Comparison of ENCODE assay signal across 9 mouse cellular contexts in the genomic region with DNA sequence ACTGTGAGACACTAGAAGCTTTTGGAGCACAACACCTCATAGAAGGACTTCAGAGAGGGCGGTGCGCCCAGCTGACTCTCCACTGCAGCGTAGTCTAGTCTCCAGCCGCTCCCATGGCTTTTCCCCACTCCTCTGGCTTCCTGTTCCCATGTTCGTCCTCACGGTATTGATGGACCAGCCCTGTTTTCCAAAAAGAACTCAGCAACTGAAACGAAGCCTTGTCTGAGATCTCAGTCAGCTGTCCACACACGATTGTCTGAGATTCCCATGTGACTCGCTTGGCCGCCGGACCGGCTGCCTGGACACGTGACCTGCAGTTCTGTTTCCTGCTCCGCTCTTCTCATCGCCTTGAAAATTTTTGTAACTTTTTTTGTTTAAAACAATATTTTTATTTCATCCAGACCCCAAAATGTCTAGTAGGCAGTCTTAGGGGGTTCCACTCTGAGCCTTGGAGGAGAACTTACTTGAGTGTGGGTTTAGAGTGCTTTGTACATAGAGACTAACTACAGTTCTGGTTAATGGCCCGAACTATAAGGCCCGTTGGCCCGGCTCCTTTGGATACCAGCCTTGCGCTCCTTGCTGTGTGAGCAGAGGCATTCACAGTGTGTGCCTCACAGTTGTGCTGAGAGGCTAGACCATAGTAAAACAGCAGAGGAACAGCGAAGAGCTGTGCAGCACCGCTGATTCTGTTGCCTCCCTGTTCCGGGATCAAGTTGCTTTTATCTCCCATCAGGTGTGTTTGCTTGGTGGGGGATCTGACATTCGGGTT. TPM values are rescaled to one million over a fixed set of nuclear protein-coding genes. Genes with fewer than 3 reads are reported as not detected.
DNase-seq lines count a peak whose midpoint lies in the region; ATAC-seq lines count a peak whose summit lies in the region.
"Had no signal": no experiment of that assay in that cellular context is flagged by ENCODE, and none has a peak within 500 bp of the region (broad histone marks: within the 10 kb centered on the region; RNA-seq: fewer than 3 reads in every experiment).

No protein-coding gene starts in this region.

- H3K9ac ChIP-seq in heart, embryonic 15.5 days, result no peak overlapping the region
- H3K9ac ChIP-seq in limb, embryonic 15.5 days, result no peak overlapping the region

- no peaks in the 10 kb centered on the region for H3K27me3 ChIP-seq in heart, embryonic 15.5 days
- no peaks in the 10 kb centered on the region for H3K27me3 ChIP-seq in limb, embryonic 15.5 days

- H3K27ac ChIP-seq in brown adipose tissue, adult 24 weeks (replicated peaks; ENCODE audit: low read depth, low read length), result peak overlapping the region; percentile 83
- H3K27ac ChIP-seq in heart, embryonic 15.5 days, result peak overlapping the region; percentile 58
- H3K27ac ChIP-seq in limb, embryonic 15.5 days, result 0 out of 2 replicates have a peak overlapping the region, but pooled peaks have one; percentile 30

- peak; percentile 54; the same call in 1 of the 2 replicates for ATAC-seq in heart, embryonic 15.5 days (replicated peaks; ENCODE audit: insufficient number of reproducible peaks, insufficient read depth, low FRiP score, low read depth)
- ATAC-seq in limb, embryonic 15.5 days (ENCODE audit: insufficient number of reproducible peaks, low FRiP score, low TSS enrichment, low read depth), result 0 out of 2 replicates have a peak, but pooled peaks have one; percentile 33

- 0 out of 2 replicates have a peak, but pooled peaks cover 4% of the 10 kb centered on the region for H3K4me1 ChIP-seq in brown adipose tissue, adult 24 weeks (ENCODE audit: control insufficient read depth, insufficient read depth, insufficient read length, low read length)
- H3K4me1 ChIP-seq in heart, embryonic 15.5 days (replicated peaks), result peaks cover 21% of the 10 kb centered on the region
- peaks cover 8% of the 10 kb centered on the region for H3K4me1 ChIP-seq in limb, embryonic 15.5 days

- H3K36me3 ChIP-seq in heart, embryonic 15.5 days, result no peaks in the 10 kb centered on the region
- H3K36me3 ChIP-seq in limb, embryonic 15.5 days, result no peaks in the 10 kb centered on the region

- 62% methylated on average over 23 of the region's 23 CpGs for WGBS in heart, embryonic 15.5 days
- WGBS in limb, embryonic 15.5 days, result 71% methylated on average over 23 of the region's 23 CpGs

- H3K4me2 ChIP-seq in heart, embryonic 15.5 days, result peak overlapping the region; percentile 49
- peak overlapping the region; percentile 25; the same call in 1 of the 2 replicates for H3K4me2 ChIP-seq in limb, embryonic 15.5 days

- peak overlapping the region; percentile 59 for H3K4me3 ChIP-seq in brown adipose tissue, adult 24 weeks (ENCODE audit: insufficient read depth, low read depth, low read length)
- H3K4me3 ChIP-seq in heart, embryonic 15.5 days, result peak overlapping the region; percentile 24
- H3K4me3 ChIP-seq in limb, embryonic 15.5 days, result no peak overlapping the region

- no peaks in the 10 kb centered on the region for H3K9me3 ChIP-seq in heart, embryonic 15.5 days (replicated peaks)
- H3K9me3 ChIP-seq in limb, embryonic 15.5 days, result no peaks in the 10 kb centered on the region

- peak; percentile 16 for DNase-seq in adrenal gland, adult 2 months
- DNase-seq in adrenal gland, postnatal 25 days, result no peak
- no peak for DNase-seq in ovary, postnatal 10 days (ENCODE audit: low spot score)
- no peak for DNase-seq in thymus, postnatal 10 days (ENCODE audit: low spot score in 2 of 2)
- DNase-seq in retina, postnatal 1 day, result no peak
- DNase-seq: left cerebral cortex, postnatal 4 days had no signal

RNA-seq across cellular contexts. Expression of gene Popdc2, which starts 30.3 kb away (rescaled TPM):
- total RNA-seq in adrenal gland, adult 2 months (2021), result 1 to 10 TPM; 1.4 to 3.6 TPM
- 2.3 and 2.9 TPM in 2 replicates for polyA plus RNA-seq in adrenal gland, adult 2 months (2012; rRNA removed)
- total RNA-seq in adrenal gland, postnatal 25 days (2021), result 1.5 TPM in 2 replicates
- 15.5 and 17.0 TPM in 2 replicates for polyA plus RNA-seq in brown adipose tissue, adult 24 weeks (2012; ENCODE audit: insufficient read depth, insufficient read length, missing spikeins)
- 327 and 350 TPM in 2 replicates for polyA plus RNA-seq in heart, embryonic 15.5 days (2015; fragmentation: Nextera tagmentation; extraction: Ambion mirVana)
- 3.2 and 8.5 TPM in 2 replicates for polyA plus RNA-seq in limb, embryonic 15.5 days (2015; fragmentation: Nextera tagmentation; extraction: Ambion mirVana)

RNA-seq across cellular contexts. Expression of gene Pla1a, which starts 40.6 kb away (rescaled TPM):
- total RNA-seq in adrenal gland, adult 2 months (2021), result 10 to 100 TPM; 17.0 to 36.7 TPM
- 12.3 and 21.0 TPM in 2 replicates for polyA plus RNA-seq in adrenal gland, adult 2 months (2012; rRNA removed)
- total RNA-seq in adrenal gland, postnatal 25 days (2021), result 30.8 and 37.4 TPM in 2 replicates
- polyA plus RNA-seq in brown adipose tissue, adult 24 weeks (2012; ENCODE audit: insufficient read depth, insufficient read length, missing spikeins), result 11.3 and 14.4 TPM in 2 replicates
- polyA plus RNA-seq in heart, embryonic 15.5 days (2015; fragmentation: Nextera tagmentation; extraction: Ambion mirVana), result 2.0 and 2.8 TPM in 2 replicates
- 0.67 and 0.93 TPM in 2 replicates for polyA plus RNA-seq in limb, embryonic 15.5 days (2015; fragmentation: Nextera tagmentation; extraction: Ambion mirVana)

RNA-seq across cellular contexts. Expression of gene Gm21987, which starts 45.5 kb away (rescaled TPM):
- under 1 TPM in 1 of 2 experiments, not detected in 1; 0.93 TPM for total RNA-seq in adrenal gland, adult 2 months (2021)
- 4.4 TPM in 1 of 2 replicates, not detected in the other for polyA plus RNA-seq in adrenal gland, adult 2 months (2012; rRNA removed)
- total RNA-seq in adrenal gland, postnatal 25 days (2021), result not detected in 2 replicates
- polyA plus RNA-seq in brown adipose tissue, adult 24 weeks (2012; ENCODE audit: insufficient read depth, insufficient read length, missing spikeins), result 2.9 TPM in 1 of 2 replicates, not detected in the other
- polyA plus RNA-seq in heart, embryonic 15.5 days (2015; fragmentation: Nextera tagmentation; extraction: Ambion mirVana), result 3.2 and 4.1 TPM in 2 replicates
- 0.55 TPM in 1 of 2 replicates, not detected in the other for polyA plus RNA-seq in limb, embryonic 15.5 days (2015; fragmentation: Nextera tagmentation; extraction: Ambion mirVana)
- total RNA-seq: left cerebral cortex, postnatal 4 days had no signal

RNA-seq across cellular contexts. Expression of gene Cox17, which starts 45.5 kb away (rescaled TPM):
- 100 to 1,000 TPM; 223 to 312 TPM for total RNA-seq in adrenal gland, adult 2 months (2021)
- polyA plus RNA-seq in adrenal gland, adult 2 months (2012; rRNA removed), result 34.7 and 43.0 TPM in 2 replicates
- 271 and 273 TPM in 2 replicates for total RNA-seq in adrenal gland, postnatal 25 days (2021)
- 1,266 and 1,331 TPM in 2 replicates for polyA plus RNA-seq in brown adipose tissue, adult 24 weeks (2012; ENCODE audit: insufficient read depth, insufficient read length, missing spikeins)
- polyA plus RNA-seq in heart, embryonic 15.5 days (2015; fragmentation: Nextera tagmentation; extraction: Ambion mirVana), result 224 and 350 TPM in 2 replicates
- 104 and 121 TPM in 2 replicates for polyA plus RNA-seq in limb, embryonic 15.5 days (2015; fragmentation: Nextera tagmentation; extraction: Ambion mirVana)

RNA-seq across cellular contexts. Expression of gene Maats1, which starts 50.4 kb away (rescaled TPM):
- total RNA-seq in adrenal gland, adult 2 months (2021), result under 1 TPM; 0.37 to 0.97 TPM
- 0.04 TPM in 1 of 2 replicates, not detected in the other for polyA plus RNA-seq in adrenal gland, adult 2 months (2012; rRNA removed)
- 0.36 and 0.48 TPM in 2 replicates for total RNA-seq in adrenal gland, postnatal 25 days (2021)
- not detected in 2 replicates for polyA plus RNA-seq in brown adipose tissue, adult 24 weeks (2012; ENCODE audit: insufficient read depth, insufficient read length, missing spikeins)
- polyA plus RNA-seq in heart, embryonic 15.5 days (2015; fragmentation: Nextera tagmentation; extraction: Ambion mirVana), result 0.10 and 0.13 TPM in 2 replicates
- polyA plus RNA-seq in limb, embryonic 15.5 days (2015; fragmentation: Nextera tagmentation; extraction: Ambion mirVana), result 0.11 TPM in 1 of 2 replicates, not detected in the other

Comparison
In these comparisons a context has a peak if more than half of its experiments do, and no peak if none do; other contexts are left out.
1. H3K27ac ChIP-seq: peak in every context shown above with its lines; median percentile 83 in brown adipose tissue, adult 24 weeks; 58 in heart, embryonic 15.5 days; 30 in limb, embryonic 15.5 days.
2. RNA of gene Popdc2, which starts 30.3 kb away (polyA plus RNA-seq): 327 to 350 TPM in heart, embryonic 15.5 days; 15.5 to 17.0 TPM in brown adipose tissue, adult 24 weeks, 3.2 to 8.5 TPM in limb, embryonic 15.5 days and 2.3 to 2.9 TPM in adrenal gland, adult 2 months; every median in the first group is over 10 times any median in the second.